Mouse (Mus musculus): Measurements from ENCODE around the gene Rp2. TPM values are rescaled to one million over a fixed set of nuclear protein-coding genes. Genes with fewer than 3 reads are reported as not detected.
"Not testable (repeated sequence)": the region's sequence is repeated elsewhere in the genome, so short reads cannot be mapped to it uniquely, and the experiment has no call there.

Gene Rp2
- polyA plus RNA-seq, 1 experiment from 2014 or later = 22.1 TPM

DNA sequence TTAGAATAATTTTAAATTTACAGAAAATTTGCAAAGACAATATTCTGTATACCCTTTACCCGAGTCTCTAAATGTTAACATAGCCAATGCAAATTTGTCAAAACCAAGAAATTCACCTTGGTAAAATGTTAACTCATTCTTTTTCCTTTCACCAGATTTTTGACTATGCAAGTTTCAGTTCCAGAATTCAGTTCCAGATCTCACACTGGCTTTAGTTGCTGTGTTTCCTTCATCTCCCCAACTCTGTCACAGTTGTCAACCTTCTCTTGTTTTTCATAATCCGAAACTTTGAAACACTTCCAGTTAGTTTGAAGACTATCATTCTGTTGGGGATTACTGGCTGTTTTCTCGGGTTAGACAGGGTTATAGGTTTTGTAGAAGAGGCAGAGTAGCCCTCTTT lies 22.7 kb downstream of the Rp2 start:
- H3K9ac ChIP-seq (replicated peaks) = no peak overlapping the region
- 81% methylated on average over 3 of the region's 3 CpGs for WGBS

DNA sequence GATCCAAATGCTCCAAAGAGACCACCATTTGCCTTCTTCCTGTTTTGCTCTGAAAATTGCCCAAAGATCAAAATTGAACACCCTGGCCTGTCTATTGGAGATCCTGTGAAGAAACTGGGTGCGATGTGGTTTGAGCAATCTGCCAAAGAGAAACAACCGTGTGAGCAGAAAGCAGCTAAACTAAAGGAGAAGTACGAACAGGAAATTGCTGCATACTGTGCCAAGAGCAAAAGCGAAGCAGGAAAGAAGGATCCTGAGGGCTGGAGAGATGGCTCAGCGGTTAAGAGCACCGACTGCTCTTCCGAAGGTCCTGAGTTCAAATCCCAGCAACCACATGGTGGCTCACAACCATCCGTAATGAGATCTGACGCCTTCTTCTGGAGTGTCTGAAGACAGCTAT lies 27.7 kb downstream of the Rp2 start:
- not testable (repeated sequence) for H3K9ac ChIP-seq (replicated peaks); H3K4me3 ChIP-seq (replicated peaks); H3K27ac ChIP-seq; H3K9me3 ChIP-seq; ATAC-seq (ENCODE audit: insufficient number of reproducible peaks, insufficient read depth, low FRiP score, low TSS enrichment, low read depth); H3K27me3 ChIP-seq; H3K4me2 ChIP-seq; H3K4me1 ChIP-seq (replicated peaks); H3K36me3 ChIP-seq
- 93% methylated on average over 9 of the region's 9 CpGs for WGBS

More for the DNA sequence above, 22.7 kb downstream of the Rp2 start:
- Histone ChIP-seq H3K4me1 (replicated peaks) (no peaks in the 10 kb centered on the region), H3K9me3 (no peaks in the 10 kb centered on the region), H3K27ac (no peak overlapping the region), H3K4me3 (replicated peaks) (no peak overlapping the region), H3K27me3 (no peaks in the 10 kb centered on the region), H3K36me3 (peaks cover 5% of the 10 kb centered on the region; the same call in 1 of the 2 replicates), H3K4me2 (no peak overlapping the region)
- no peak for ATAC-seq (ENCODE audit: insufficient number of reproducible peaks, insufficient read depth, low FRiP score, low TSS enrichment, low read depth)

DNA sequence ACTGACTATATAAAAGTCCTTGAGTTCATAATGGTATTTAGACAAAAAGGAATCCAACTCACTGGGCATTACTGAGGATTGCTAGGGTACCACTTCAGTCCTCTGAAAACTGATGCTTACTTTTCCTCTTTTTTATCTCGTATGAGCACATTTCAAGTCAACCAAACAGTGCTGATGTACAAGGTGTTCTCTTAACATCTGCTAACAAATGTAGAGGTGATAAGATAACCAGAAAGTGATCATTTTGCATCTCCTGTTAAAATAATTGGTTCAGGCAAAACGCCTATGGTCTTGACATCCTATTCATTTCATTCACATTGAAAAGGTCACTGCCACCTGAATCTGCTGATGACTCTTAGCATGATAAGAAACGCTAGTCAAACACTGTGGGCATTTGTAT lies 28.7 kb downstream of the Rp2 start:
- ATAC-seq (ENCODE audit: insufficient number of reproducible peaks, insufficient read depth, low FRiP score, low TSS enrichment, low read depth) = no peak
- 77% methylated on average over 3 of the region's 3 CpGs for WGBS
- Histone ChIP-seq H3K9me3 (no peaks in the 10 kb centered on the region), H3K9ac (replicated peaks) (no peak overlapping the region), H3K27me3 (no peaks in the 10 kb centered on the region), H3K27ac (no peak overlapping the region), H3K36me3 (no peaks in the 10 kb centered on the region), H3K4me3 (replicated peaks) (no peak overlapping the region), H3K4me2 (no peak overlapping the region), H3K4me1 (replicated peaks) (no peaks in the 10 kb centered on the region)

DNA sequence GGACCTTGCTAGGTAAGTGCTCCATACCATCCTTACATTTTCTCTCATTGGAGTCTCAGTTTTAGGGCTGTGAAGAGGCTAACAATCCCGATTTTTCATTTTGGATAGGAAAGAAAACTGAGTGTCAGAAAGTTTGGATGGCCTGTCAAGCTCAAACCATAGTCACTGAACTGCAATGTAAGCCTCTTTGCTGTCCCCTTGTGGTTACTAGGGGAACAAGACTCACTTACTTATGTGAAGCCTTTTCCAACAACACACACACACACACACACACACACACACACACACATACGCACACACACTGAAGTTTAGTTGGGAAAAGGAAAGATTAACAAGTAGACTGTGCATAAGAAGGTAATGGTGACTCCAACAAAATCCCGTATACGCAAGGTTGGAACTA lies 39.8 kb downstream of the Rp2 start:
- Histone ChIP-seq H3K36me3 (no peaks in the 10 kb centered on the region), H3K4me2 (no peak overlapping the region), H3K4me3 (replicated peaks) (no peak overlapping the region), H3K27me3 (no peaks in the 10 kb centered on the region), H3K4me1 (replicated peaks) (no peaks in the 10 kb centered on the region), H3K9ac (replicated peaks) (no peak overlapping the region), H3K27ac (no peak overlapping the region), H3K9me3 (no peaks in the 10 kb centered on the region)
- ATAC-seq (ENCODE audit: insufficient number of reproducible peaks, insufficient read depth, low FRiP score, low TSS enrichment, low read depth) = no peak
- 79% methylated on average over 4 of the region's 4 CpGs for WGBS

DNA sequence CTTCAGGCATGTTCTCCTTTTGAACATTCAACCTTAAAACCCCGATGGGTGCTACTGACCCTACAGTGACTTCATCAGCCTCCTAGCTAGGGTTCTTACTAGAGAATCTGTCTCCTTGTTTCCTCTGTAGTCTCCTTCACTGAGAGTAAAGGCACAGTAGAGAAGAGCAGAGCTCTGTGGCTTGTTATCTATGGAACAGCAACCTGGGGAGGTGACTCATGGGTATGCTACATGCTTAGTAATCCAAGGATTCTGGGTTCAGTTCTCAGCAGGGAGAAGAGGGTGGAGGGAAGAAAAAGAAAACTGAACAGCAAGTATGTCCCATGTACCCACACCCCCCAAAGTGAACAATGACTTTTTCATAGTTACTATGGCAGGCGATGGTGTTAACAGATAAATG lies 42.6 kb downstream of the Rp2 start:
- Histone ChIP-seq H3K27me3 (no peaks in the 10 kb centered on the region), H3K36me3 (no peaks in the 10 kb centered on the region), H3K27ac (no peak overlapping the region), H3K9ac (replicated peaks) (no peak overlapping the region), H3K9me3 (no peaks in the 10 kb centered on the region), H3K4me1 (replicated peaks) (no peaks in the 10 kb centered on the region), H3K4me3 (replicated peaks) (no peak overlapping the region), H3K4me2 (no peak overlapping the region)
- 89% methylated on average over 2 of the region's 2 CpGs for WGBS
- ATAC-seq (ENCODE audit: insufficient number of reproducible peaks, insufficient read depth, low FRiP score, low TSS enrichment, low read depth) = no peak

DNA sequence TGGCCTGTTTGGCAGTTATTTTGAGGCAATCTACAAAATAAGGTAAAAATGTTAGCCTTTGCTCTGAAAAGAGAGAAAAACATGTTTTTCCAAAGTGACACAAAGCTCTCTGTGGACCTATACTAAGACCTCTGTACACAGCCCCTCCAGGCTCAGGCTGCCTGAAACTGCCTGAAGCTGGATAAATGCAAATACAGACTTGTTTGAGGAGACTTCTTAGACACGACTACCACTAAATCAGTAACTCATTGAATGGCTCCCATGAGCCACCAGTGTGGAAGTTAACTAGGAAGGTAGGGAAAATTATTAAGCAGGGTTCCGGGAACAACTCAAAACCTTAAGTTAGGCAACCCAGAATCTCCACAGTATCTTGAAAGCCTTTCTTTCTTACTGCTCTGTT lies 43.4 kb downstream of the Rp2 start:
- Histone ChIP-seq H3K4me3 (replicated peaks) (no peak overlapping the region), H3K27me3 (no peaks in the 10 kb centered on the region), H3K36me3 (no peaks in the 10 kb centered on the region), H3K4me2 (no peak overlapping the region), H3K4me1 (replicated peaks) (no peaks in the 10 kb centered on the region), H3K9ac (replicated peaks) (no peak overlapping the region), H3K27ac (no peak overlapping the region), H3K9me3 (no peaks in the 10 kb centered on the region)
- WGBS = 87% methylated on average over 2 of the region's 2 CpGs
- no peak for ATAC-seq (ENCODE audit: insufficient number of reproducible peaks, insufficient read depth, low FRiP score, low TSS enrichment, low read depth)

DNA sequence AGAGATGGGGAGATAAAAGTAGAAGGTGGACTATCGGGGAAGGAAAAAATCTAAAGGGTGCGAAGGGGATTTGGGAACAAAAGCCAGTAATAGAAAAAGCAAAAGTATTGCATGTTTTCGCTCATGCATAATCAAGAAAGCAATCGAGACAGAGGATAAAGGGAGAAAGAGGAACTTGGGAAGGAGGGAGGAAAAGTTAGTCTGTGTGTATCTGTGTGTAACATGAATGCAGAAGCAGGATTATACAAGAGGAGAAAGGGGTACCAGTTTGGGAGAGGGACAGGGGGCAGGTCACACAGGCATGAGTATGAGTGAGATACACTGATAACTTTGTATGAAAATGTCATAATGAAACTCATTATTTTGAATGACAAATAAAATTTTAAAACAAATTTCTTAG lies 47.1 kb downstream of the Rp2 start:
- no peak overlapping the region for H3K4me3 ChIP-seq (replicated peaks)
- H3K9me3 ChIP-seq = no peaks in the 10 kb centered on the region
- WGBS = 88% methylated on average over 4 of the region's 4 CpGs
- H3K9ac ChIP-seq (replicated peaks) = no peak overlapping the region
- no peak for ATAC-seq (ENCODE audit: insufficient number of reproducible peaks, insufficient read depth, low FRiP score, low TSS enrichment, low read depth)
- no peak overlapping the region for H3K27ac ChIP-seq
- H3K4me1 ChIP-seq (replicated peaks) = no peaks in the 10 kb centered on the region
- H3K27me3 ChIP-seq = no peaks in the 10 kb centered on the region
- H3K4me2 ChIP-seq = no peak overlapping the region
- H3K36me3 ChIP-seq = no peaks in the 10 kb centered on the region

DNA sequence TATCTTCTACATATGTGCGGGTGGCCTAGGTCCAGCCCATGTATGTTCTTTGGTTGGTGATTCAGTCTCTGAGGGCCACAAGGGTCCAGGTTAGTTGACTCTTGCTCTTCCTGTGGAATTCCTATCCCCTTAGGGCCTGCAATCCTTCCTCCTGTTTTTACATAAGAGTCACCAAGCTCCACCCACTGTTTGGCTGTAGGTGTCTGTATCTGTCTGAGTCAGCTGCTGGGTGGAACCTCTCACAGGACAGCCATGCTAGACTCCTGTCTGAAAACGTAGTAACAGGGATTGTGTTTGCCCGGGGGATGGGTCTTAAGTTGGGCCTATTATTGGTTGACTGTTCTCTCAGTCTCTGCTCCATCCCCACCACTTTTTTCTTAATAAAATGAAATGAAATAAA lies 47.9 kb downstream of the Rp2 start:
- WGBS = 77% methylated on average over 3 of the region's 3 CpGs
- ATAC-seq (ENCODE audit: insufficient number of reproducible peaks, insufficient read depth, low FRiP score, low TSS enrichment, low read depth) = no peak
- Histone ChIP-seq H3K4me3 (replicated peaks) (no peak overlapping the region), H3K9ac (replicated peaks) (no peak overlapping the region), H3K36me3 (no peaks in the 10 kb centered on the region), H3K27me3 (no peaks in the 10 kb centered on the region), H3K9me3 (no peaks in the 10 kb centered on the region), H3K4me2 (no peak overlapping the region), H3K4me1 (replicated peaks) (no peaks in the 10 kb centered on the region), H3K27ac (no peak overlapping the region)

DNA sequence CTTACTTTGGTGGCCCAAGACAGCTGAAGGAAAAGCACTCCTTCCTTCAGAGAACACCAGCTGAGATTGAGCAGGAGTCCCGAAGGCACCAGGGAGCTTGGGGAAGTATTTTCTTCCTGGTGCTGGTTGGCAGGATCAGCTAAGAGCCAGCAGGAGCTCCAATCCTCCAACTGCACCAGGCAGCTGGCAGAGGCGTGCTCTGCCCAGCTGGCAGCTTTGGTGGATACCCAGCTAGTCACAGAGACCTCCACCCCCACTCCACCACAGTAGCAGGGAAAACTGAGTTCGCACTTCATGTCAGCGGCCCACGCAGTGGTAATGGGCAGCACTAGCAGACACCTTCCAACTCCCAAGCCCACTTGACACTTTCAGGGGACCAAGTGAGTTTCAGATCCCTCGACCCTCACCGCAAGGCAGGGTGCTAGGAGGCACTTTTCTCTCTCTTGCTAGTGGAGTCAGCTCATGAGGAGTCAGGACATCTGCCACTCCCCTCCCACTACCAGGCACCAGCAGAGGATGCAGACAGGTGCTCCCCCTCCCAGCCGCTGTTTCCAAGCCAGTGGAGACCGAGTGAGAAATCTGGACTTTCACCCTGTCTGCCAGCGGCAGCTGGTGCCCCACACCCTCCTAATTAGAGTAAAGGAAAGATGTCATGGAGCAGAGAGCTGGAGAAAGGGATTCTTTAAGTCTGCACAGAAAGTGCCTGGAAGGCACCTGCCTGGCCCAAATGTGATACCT lies 50.8 kb downstream of the Rp2 start:
- no peak for ATAC-seq (ENCODE audit: insufficient number of reproducible peaks, insufficient read depth, low FRiP score, low TSS enrichment, low read depth)
- H3K36me3 ChIP-seq = no peaks in the 10 kb centered on the region
- H3K9me3 ChIP-seq = no peaks in the 10 kb centered on the region
- H3K4me1 ChIP-seq (replicated peaks) = no peaks in the 10 kb centered on the region
- 56% methylated on average over 10 of the region's 10 CpGs for WGBS
- H3K27ac ChIP-seq = no peak overlapping the region
- no peaks in the 10 kb centered on the region for H3K27me3 ChIP-seq
- H3K9ac ChIP-seq (replicated peaks) = no peak overlapping the region
- H3K4me2 ChIP-seq = no peak overlapping the region
- no peak overlapping the region for H3K4me3 ChIP-seq (replicated peaks)

DNA sequence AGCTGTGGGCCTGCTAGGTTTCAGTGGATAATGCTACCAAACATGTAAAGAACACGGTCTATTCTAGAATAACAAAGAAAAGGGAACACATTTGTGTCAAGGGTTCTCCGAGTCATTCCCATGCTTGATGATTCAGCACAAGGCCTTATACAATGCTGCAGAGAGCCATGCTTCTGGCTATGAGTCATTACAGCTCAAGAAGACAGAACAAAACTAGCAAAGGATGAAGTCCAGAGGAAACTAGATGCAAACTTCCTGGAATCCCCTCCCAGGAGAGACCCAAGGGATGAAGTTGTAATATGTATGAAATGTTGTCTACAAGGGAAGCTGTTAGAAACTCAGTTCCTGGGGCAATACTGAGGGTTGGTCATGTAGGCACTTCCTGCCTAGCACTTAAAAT lies 54.2 kb downstream of the Rp2 start:
- no peak overlapping the region for H3K4me3 ChIP-seq (replicated peaks)
- H3K4me1 ChIP-seq (replicated peaks) = no peaks in the 10 kb centered on the region
- no peaks in the 10 kb centered on the region for H3K36me3 ChIP-seq
- H3K9me3 ChIP-seq = no peaks in the 10 kb centered on the region
- H3K27me3 ChIP-seq = no peaks in the 10 kb centered on the region
- ATAC-seq (ENCODE audit: insufficient number of reproducible peaks, insufficient read depth, low FRiP score, low TSS enrichment, low read depth) = no peak
- no peak overlapping the region for H3K9ac ChIP-seq (replicated peaks)
- no peak overlapping the region for H3K4me2 ChIP-seq
- 94% methylated on average over 2 of the region's 2 CpGs for WGBS
- H3K27ac ChIP-seq = no peak overlapping the region

DNA sequence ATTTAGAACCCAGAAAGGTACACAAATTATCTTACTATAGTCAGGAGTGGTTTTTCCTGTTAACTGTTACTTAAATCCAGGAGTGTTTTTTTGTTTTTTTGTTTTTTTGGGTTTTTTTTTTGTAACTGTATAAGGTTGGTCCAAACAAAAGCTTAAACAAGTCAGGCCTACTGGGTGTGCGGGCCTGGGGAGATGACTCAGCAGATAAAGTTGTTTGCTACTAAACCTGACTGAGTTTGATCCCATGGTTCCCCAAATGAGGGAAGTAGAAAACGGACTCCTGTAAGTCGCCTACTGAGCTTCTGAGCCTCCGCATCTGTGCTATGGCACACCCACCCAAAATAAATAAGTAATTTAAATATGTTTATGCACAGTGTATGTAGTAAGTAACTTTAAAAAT lies 55.3 kb downstream of the Rp2 start:
- Histone ChIP-seq H3K9me3 (no peaks in the 10 kb centered on the region), H3K4me2 (no peak overlapping the region), H3K4me3 (replicated peaks) (no peak overlapping the region), H3K27ac (no peak overlapping the region), H3K4me1 (replicated peaks) (no peaks in the 10 kb centered on the region), H3K36me3 (no peaks in the 10 kb centered on the region), H3K9ac (replicated peaks) (no peak overlapping the region), H3K27me3 (no peaks in the 10 kb centered on the region)
- 87% methylated on average over 4 of the region's 4 CpGs for WGBS
- no peak for ATAC-seq (ENCODE audit: insufficient number of reproducible peaks, insufficient read depth, low FRiP score, low TSS enrichment, low read depth)

DNA sequence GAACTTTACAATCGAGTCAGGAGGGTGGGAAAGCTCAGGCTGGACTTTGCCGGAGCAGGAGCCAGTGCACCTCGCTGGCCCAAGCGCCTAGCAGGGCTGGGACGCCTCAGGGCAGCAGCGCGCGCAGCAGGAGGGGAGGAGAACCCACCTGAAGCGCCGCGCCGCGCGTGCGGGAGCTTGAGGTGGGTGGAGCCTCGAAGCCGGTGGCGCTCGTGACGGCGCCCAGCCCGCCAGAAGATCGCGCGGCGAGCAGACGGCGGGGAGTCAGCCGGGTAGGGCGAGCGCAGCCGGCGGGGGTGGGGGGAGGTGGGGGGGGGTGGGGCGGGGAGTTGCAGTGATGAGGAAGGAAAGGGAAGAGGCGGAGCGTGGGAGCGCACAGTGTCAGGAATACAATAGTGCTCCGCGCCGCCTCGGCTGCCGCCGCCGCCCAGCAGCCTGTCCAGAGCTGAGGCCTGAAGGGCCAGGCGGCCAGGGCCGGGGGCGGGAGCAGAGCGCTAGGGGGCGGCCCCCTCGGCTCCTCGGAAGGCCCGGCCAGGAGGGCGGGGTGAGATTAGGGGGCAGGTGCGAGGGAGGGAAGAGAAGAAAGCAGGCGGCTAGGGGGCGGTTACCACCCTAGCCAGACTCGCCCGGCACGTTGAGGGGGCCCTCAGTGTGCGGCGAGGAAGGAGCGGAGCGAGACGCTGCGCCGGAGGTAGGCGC lies 61.0 kb downstream of the Rp2 start, which contains the start of gene Jade3:
Jade3 (plus strand) TSS at position 549 of the 699 bp plus-strand sequence.
- Histone ChIP-seq H3K9ac (replicated peaks) (peak within 1 kb of the TSS; percentile 73), H3K4me1 (replicated peaks) (peaks cover 6% of the 10 kb centered on the region; the same call in 1 of the 2 replicates), H3K27me3 (no peaks in the 10 kb centered on the region), H3K4me3 (replicated peaks) (peak within 1 kb of the TSS; percentile 60), H3K9me3 (no peaks in the 10 kb centered on the region), H3K4me2 (peak within 1 kb of the TSS; percentile 58), H3K36me3 (no peaks in the 10 kb centered on the region; the same call in 1 of the 2 replicates), H3K27ac (peak within 1 kb of the TSS; percentile 88)
- ATAC-seq (ENCODE audit: insufficient number of reproducible peaks, insufficient read depth, low FRiP score, low TSS enrichment, low read depth) = peak; percentile 98
- 17% methylated on average over 50 of the region's 67 CpGs for WGBS

Measured in limb, embryonic 12.5 days (tissue).